Mouse (Mus musculus): Measurements from ENCODE around the gene Cdc42se1. TPM values are rescaled to one million over a fixed set of nuclear protein-coding genes. Genes with fewer than 3 reads are reported as not detected.

Gene Cdc42se1
- polyA plus RNA-seq, 1 experiment from 2014 or later: 43.9 TPM

- Histone ChIP-seq H3K4me2 (no peak overlapping the region), H3K27me3 (no peaks in the 10 kb centered on the region), H3K9me3 (replicated peaks) (no peaks in the 10 kb centered on the region), H3K4me1 (replicated peaks) (peaks cover 24% of the 10 kb centered on the region), H3K4me3 (replicated peaks) (no peak overlapping the region), H3K9ac (no peak overlapping the region), H3K36me3 (peaks cover 27% of the 10 kb centered on the region), H3K27ac (no peak overlapping the region)
- DNase-seq: no peak
- WGBS (ENCODE audit: insufficient replicate concordance): 58% methylated on average over 6 of the region's 6 CpGs
- ATAC-seq (ENCODE audit: low read depth): no peak
Observed at GRCm38 (mm10) chr3:95224295-95224694, 4.2 kb upstream of the Cdc42se1 start.

- Histone ChIP-seq H3K4me3 (replicated peaks) (peak overlapping the region; percentile 85), H3K4me1 (replicated peaks) (peaks cover 47% of the 10 kb centered on the region), H3K27ac (peak overlapping the region; percentile 5; the same call in 1 of the 2 replicates), H3K27me3 (no peaks in the 10 kb centered on the region), H3K9me3 (replicated peaks) (no peaks in the 10 kb centered on the region), H3K36me3 (peaks cover 29% of the 10 kb centered on the region), H3K9ac (peak overlapping the region; percentile 41; the same call in 1 of the 2 replicates), H3K4me2 (peak overlapping the region; percentile 97)
- 55% methylated on average over 1 of the region's 1 CpGs for WGBS (ENCODE audit: insufficient replicate concordance)
- ATAC-seq (ENCODE audit: low read depth) (no peak), DNase-seq (no peak)
Observed at GRCm38 (mm10) chr3:95227214-95227613, 1.3 kb upstream of the Cdc42se1 start.

DNA sequence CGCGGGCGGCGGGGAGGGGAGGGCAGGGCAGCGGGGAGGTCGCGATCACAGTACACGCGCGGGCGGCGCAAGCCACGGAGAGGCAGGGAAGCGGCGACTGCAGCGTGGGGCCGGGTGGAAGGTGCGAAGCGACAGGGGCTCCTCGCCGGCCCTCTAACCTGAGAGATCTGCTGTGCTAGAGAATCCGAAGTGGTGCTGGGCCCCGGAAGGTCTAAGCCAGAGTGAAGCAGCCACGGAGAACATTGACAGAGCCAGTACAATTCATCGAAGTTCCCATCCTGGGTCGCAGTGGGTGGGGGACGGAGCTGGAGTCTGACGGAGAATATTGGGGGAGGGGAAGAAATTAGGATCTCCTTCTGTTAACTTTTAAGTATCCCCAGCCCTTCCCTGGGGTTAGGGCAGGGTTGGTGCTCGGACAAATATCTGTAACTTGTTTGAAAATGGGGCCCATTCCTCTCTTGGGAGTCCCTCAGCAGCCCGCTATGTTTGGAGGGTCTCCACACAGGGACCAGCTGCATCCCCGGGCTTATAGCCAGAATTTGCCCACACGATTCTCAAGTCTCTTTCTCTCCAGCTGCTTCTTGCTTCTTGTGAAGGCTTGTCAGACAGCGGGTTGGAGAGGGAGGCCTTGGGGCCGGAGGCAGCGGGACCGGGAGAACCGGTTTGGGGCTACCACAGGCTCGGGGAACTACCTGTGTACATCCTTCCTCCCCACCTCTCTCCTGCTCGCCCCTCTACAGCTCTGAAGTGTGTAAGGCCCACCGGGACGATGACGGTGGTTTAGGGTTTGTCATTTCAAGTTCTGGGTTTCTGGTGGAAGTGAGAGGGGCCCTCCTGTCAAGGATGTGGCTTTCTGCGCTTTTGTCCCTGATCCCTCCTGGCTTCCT lies 605 bp downstream of the Cdc42se1 start:
- DNase-seq: no peak
- peak overlapping the region; percentile 97 for H3K4me2 ChIP-seq
- peaks cover 38% of the 10 kb centered on the region for H3K36me3 ChIP-seq
- H3K9me3 ChIP-seq (replicated peaks): no peaks in the 10 kb centered on the region
- peak; percentile 13 for ATAC-seq (ENCODE audit: low read depth)
- peak overlapping the region; percentile 93 for H3K27ac ChIP-seq
- under 1% methylated on average over 43 of the region's 43 CpGs for WGBS (ENCODE audit: insufficient replicate concordance)
- H3K4me3 ChIP-seq (replicated peaks): peak overlapping the region; percentile 85
- H3K9ac ChIP-seq: peak overlapping the region; percentile 96
- H3K4me1 ChIP-seq (replicated peaks): peaks cover 57% of the 10 kb centered on the region
- H3K27me3 ChIP-seq: no peaks in the 10 kb centered on the region

GRCm38 (mm10) chr3:95229781-95230494 lies 1.4 kb downstream of the Cdc42se1 start:
- DNase-seq (no peak), ATAC-seq (ENCODE audit: low read depth) (no peak)
- Histone ChIP-seq H3K27ac (peak overlapping the region; percentile 93), H3K4me2 (peak overlapping the region; percentile 97), H3K4me3 (replicated peaks) (peak overlapping the region; percentile 85), H3K36me3 (peaks cover 46% of the 10 kb centered on the region), H3K9me3 (replicated peaks) (no peaks in the 10 kb centered on the region), H3K9ac (peak overlapping the region; percentile 96), H3K27me3 (no peaks in the 10 kb centered on the region), H3K4me1 (replicated peaks) (peaks cover 54% of the 10 kb centered on the region)
- 4% methylated on average over 13 of the region's 13 CpGs for WGBS (ENCODE audit: insufficient replicate concordance)

DNA sequence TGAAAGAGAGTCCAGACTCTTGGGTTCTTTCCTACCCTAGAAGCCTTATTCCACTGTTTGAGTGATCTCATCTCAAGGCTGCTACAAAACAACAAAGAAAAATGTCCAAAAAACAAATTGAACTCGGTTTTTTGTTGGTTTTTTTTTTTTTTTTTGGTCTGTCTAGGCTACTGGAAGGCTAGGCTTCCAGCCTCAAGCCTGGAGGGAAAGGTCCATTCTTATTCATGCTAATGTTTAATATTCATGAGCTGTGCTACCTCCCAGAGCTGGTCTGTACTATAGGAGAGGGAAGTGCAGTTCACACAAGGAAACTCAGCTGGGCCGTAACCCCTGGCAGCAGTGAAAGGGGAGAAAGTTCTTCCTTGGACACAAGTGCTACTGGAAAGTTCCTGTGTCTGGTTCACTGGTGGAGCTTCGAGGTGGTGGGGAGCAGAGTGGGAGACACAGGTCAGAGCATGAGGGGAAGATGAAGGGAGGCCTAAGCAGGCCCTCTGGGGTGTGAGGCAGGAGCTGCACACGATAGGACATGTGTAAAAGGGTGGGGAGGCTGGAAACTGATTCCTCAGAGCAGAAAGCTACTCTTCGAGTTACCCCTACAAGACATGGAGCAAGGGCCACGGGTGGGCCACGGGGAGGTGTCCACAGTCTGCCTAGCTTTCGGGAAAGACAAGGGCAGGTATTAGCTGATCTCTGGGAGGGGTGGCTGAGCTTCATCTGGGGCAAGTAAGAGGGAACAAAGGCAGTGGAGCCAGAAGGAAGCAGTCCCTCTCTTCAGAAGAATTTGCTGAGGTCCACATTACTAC lies 2.2 kb downstream of the Cdc42se1 start:
- H3K27me3 ChIP-seq: no peaks in the 10 kb centered on the region
- WGBS (ENCODE audit: insufficient replicate concordance): 19% methylated on average over 8 of the region's 8 CpGs

DNA sequence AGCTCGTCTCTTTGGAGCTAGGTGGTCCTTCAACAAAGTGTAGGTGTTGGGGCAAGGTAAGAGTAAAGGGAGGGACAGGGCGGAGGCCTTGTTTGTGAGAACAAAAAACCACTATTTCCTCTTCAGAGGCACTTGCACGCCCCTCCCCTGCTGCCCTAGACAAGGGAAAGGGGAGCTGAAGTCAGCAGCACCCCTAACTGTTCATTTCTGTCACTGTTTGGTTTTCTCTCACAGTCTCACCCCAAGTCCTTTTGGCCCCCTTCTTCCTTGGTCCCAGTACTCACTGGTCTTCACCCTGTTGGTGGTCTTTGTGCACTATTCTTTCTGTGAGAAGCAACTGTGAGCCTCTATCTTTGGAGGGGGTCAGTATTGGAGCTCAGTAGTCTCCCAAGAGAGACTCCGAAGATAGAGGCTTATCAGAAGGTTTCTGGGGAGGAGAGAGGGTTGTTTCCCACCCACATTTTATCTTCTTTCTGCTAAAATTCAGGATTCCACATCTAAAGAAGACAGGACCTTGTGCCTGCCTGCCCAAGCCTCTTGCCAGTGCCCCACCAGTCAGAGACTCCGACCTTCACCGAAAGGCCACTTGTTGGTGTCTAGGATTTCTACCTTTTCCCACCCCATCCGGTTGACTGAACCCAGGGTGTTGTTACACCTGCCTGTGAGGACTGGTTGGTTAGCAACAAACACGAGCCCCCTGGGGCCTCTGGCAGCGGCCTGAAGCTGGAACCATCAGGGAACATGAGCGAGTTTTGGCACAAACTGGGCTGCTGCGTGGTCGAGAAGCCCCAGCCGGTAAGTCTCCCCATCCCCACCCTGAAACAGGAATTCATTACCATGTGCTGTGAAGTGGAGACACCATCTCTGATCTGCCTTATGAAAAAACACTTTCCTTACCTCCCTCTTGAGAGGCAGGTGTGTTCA lies 3.0 kb downstream of the Cdc42se1 start, which contains the start of gene Mllt11:
Mllt11 (minus strand) TSS at position 874 of the 924 bp plus-strand sequence.
- H3K4me1 ChIP-seq (replicated peaks): peaks cover 53% of the 10 kb centered on the region
- H3K9me3 ChIP-seq (replicated peaks): no peaks in the 10 kb centered on the region
- WGBS (ENCODE audit: insufficient replicate concordance): 40% methylated on average over 13 of the region's 13 CpGs
- peak within 1 kb of the TSS; percentile 93 for H3K27ac ChIP-seq
- peak within 1 kb of the TSS; percentile 97 for H3K4me2 ChIP-seq
- peaks cover 53% of the 10 kb centered on the region for H3K36me3 ChIP-seq
- peak within 1 kb of the TSS; percentile 96 for H3K9ac ChIP-seq
- peak within 1 kb of the TSS; percentile 85 for H3K4me3 ChIP-seq (replicated peaks)
- DNase-seq (peak; percentile 16), ATAC-seq (ENCODE audit: low read depth) (peak; percentile 27)
- H3K27me3 ChIP-seq: no peaks in the 10 kb centered on the region

More for the DNA sequence above, 2.2 kb downstream of the Cdc42se1 start:
- Histone ChIP-seq H3K9me3 (replicated peaks) (no peaks in the 10 kb centered on the region), H3K4me1 (replicated peaks) (peaks cover 54% of the 10 kb centered on the region), H3K4me2 (peak overlapping the region; percentile 97), H3K9ac (peak overlapping the region; percentile 96), H3K36me3 (peaks cover 46% of the 10 kb centered on the region), H3K4me3 (replicated peaks) (peak overlapping the region; percentile 85), H3K27ac (peak overlapping the region; percentile 93)
- DNase-seq: peak; percentile 39
- ATAC-seq (ENCODE audit: low read depth): peak; percentile 44

DNA sequence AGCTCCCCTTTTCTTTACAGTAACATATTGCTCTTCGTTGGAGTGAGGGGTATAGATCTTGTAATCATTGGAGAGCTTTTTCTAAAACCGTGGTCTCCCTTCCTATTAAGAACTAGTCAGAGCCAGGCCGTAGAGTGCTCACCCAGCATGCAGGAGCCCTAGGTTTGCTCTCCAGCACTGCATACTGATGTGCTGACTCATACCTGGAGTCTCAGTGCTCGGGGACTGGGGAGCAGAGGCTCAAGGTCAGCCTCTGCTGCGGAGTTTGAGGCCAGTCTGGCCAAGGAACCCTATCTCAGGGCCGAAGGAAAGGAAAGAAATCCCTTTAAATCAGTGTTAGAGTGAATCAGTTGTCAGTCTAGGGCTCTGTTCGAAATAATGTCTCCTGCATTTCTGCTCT lies 4.2 kb downstream of the Cdc42se1 start:
- WGBS (ENCODE audit: insufficient replicate concordance): 68% methylated on average over 7 of the region's 7 CpGs
- Histone ChIP-seq H3K9me3 (replicated peaks) (no peaks in the 10 kb centered on the region), H3K4me1 (replicated peaks) (peaks cover 44% of the 10 kb centered on the region), H3K4me2 (peak overlapping the region; percentile 97; the same call in 1 of the 2 replicates), H3K27ac (0 out of 2 replicates have a peak overlapping the region, but pooled peaks have one; percentile 93), H3K36me3 (peaks cover 65% of the 10 kb centered on the region), H3K27me3 (no peaks in the 10 kb centered on the region), H3K9ac (peak overlapping the region; percentile 6; the same call in 1 of the 2 replicates), H3K4me3 (replicated peaks) (no peak overlapping the region)
- no peak for DNase-seq
- ATAC-seq (ENCODE audit: low read depth): no peak

GRCm38 (mm10) chr3:95233303-95233980 lies 4.9 kb downstream of the Cdc42se1 start:
- Histone ChIP-seq H3K4me3 (replicated peaks) (no peak overlapping the region), H3K27me3 (no peaks in the 10 kb centered on the region), H3K4me1 (replicated peaks) (peaks cover 39% of the 10 kb centered on the region), H3K36me3 (peaks cover 71% of the 10 kb centered on the region), H3K9me3 (replicated peaks) (no peaks in the 10 kb centered on the region), H3K27ac (no peak overlapping the region), H3K9ac (no peak overlapping the region), H3K4me2 (no peak overlapping the region)
- ATAC-seq (ENCODE audit: low read depth) (no peak), DNase-seq (no peak)
- 87% methylated on average over 16 of the region's 16 CpGs for WGBS (ENCODE audit: insufficient replicate concordance)

- Histone ChIP-seq H3K27ac (no peak overlapping the region), H3K4me2 (no peak overlapping the region), H3K36me3 (peaks cover 71% of the 10 kb centered on the region), H3K9me3 (replicated peaks) (no peaks in the 10 kb centered on the region), H3K4me3 (replicated peaks) (no peak overlapping the region), H3K9ac (no peak overlapping the region), H3K4me1 (replicated peaks) (peaks cover 32% of the 10 kb centered on the region), H3K27me3 (no peaks in the 10 kb centered on the region)
- ATAC-seq (ENCODE audit: low read depth) (no peak), DNase-seq (no peak)
- WGBS (ENCODE audit: insufficient replicate concordance): 89% methylated on average over 23 of the region's 23 CpGs
Observed at GRCm38 (mm10) chr3:95235386-95236301, 7.1 kb downstream of the Cdc42se1 start.

All from liver, embryonic 13.5 days (tissue).